19 mouse cellular contexts compared by ENCODE assay signal in the genomic region with DNA sequence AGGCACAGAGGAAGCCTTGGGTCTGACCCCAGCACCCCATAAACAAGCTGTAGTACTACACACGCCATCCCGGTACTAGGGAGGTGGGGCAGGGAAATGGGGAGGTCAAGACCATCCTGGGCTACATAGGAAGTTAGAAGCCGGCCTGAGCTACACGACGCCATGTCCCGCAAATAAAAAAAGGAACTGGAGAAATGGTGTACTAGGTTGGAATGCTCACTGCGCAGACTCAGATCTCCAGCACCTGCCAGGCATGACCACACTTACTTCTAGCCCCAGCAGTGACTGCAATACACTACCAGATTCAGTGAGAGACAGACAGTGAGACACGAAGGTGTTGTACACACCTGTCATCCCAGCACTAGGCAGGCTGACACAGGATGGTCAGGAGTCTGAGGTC. TPM values are rescaled to one million over a fixed set of nuclear protein-coding genes. Genes with fewer than 3 reads are reported as not detected.
A peak's percentile ranks its signal among the peaks of the same experiment; 100 is the strongest.
DNase-seq lines count a peak whose midpoint lies in the region; ATAC-seq lines count a peak whose summit lies in the region.
"Had no signal": no experiment of that assay in that cellular context is flagged by ENCODE, and none has a peak within 500 bp of the region (broad histone marks: within the 10 kb centered on the region; RNA-seq: fewer than 3 reads in every experiment).

No protein-coding gene starts in this region.

- H3K4me2 ChIP-seq in liver, embryonic 11.5 days: no peak overlapping the region
- H3K4me2 ChIP-seq in liver, embryonic 15.5 days: no peak overlapping the region
- no peak overlapping the region for H3K4me2 ChIP-seq in neural tube, embryonic 15.5 days
- H3K4me2 ChIP-seq: embryonic facial prominence, embryonic 13.5 days; heart, embryonic 15.5 days; hindbrain, embryonic 13.5 days; intestine, embryonic 15.5 days; midbrain, embryonic 11.5 days; neural tube, embryonic 12.5 days; stomach, embryonic 15.5 days had no signal

- H3K9ac ChIP-seq in liver, embryonic 11.5 days (ENCODE audit: low read depth, low read length): 0 out of 2 replicates have a peak overlapping the region, but pooled peaks have one; percentile 25
- H3K9ac ChIP-seq in liver, embryonic 15.5 days: no peak overlapping the region
- H3K9ac ChIP-seq in neural tube, embryonic 15.5 days (replicated peaks): no peak overlapping the region
- H3K9ac ChIP-seq: heart, embryonic 15.5 days; hindbrain, embryonic 13.5 days; intestine, embryonic 15.5 days; neural tube, embryonic 12.5 days; stomach, embryonic 15.5 days had no signal

- no peak for DNase-seq in liver, embryonic 11.5 days (ENCODE audit: low spot score)
- DNase-seq in liver: no peak
- DNase-seq in midbrain, embryonic 10.5 days (ENCODE audit: low spot score): no peak
- no peak for DNase-seq in hindbrain, embryonic 10.5 days (ENCODE audit: low spot score)
- DNase-seq: cerebellum, adult 9-10 months; kidney, adult 9 months; thymus, adult 18-20 months had no signal

- H3K4me1 ChIP-seq in liver, embryonic 11.5 days (replicated peaks; ENCODE audit: control insufficient read depth, insufficient read depth, low read length): peaks cover 9% of the 10 kb centered on the region; the same call in 1 of the 2 replicates
- peaks cover 52% of the 10 kb centered on the region for H3K4me1 ChIP-seq in liver, embryonic 15.5 days (replicated peaks)
- H3K4me1 ChIP-seq in midbrain, embryonic 10.5 days: 0 out of 2 replicates have a peak, but pooled peaks cover 3% of the 10 kb centered on the region
- H3K4me1 ChIP-seq in neural tube, embryonic 15.5 days: 0 out of 2 replicates have a peak, but pooled peaks cover 3% of the 10 kb centered on the region
- H3K4me1 ChIP-seq in hindbrain, embryonic 10.5 days (replicated peaks): peaks cover 7% of the 10 kb centered on the region
- H3K4me1 ChIP-seq: hindbrain, embryonic 13.5 days; neural tube, embryonic 12.5 days had no signal

- no peak overlapping the region; the same call in 1 of the 2 replicates for H3K27ac ChIP-seq in liver, embryonic 11.5 days (ENCODE audit: low read depth, low read length)
- H3K27ac ChIP-seq in liver, embryonic 15.5 days (replicated peaks): peak overlapping the region; percentile 62; the same call in 1 of the 2 replicates
- no peak overlapping the region for H3K27ac ChIP-seq in midbrain, embryonic 10.5 days (replicated peaks)
- no peak overlapping the region for H3K27ac ChIP-seq in neural tube, embryonic 15.5 days (replicated peaks)
- no peak overlapping the region for H3K27ac ChIP-seq in hindbrain, embryonic 10.5 days
- H3K27ac ChIP-seq: embryonic facial prominence, embryonic 13.5 days; hindbrain, embryonic 13.5 days; intestine, embryonic 15.5 days; neural tube, embryonic 12.5 days; stomach, embryonic 15.5 days had no signal

- no peaks in the 10 kb centered on the region for H3K9me3 ChIP-seq in liver, embryonic 11.5 days (ENCODE audit: control insufficient read depth, low read length)
- no peaks in the 10 kb centered on the region for H3K9me3 ChIP-seq in liver, embryonic 15.5 days (replicated peaks)
- no peaks in the 10 kb centered on the region for H3K9me3 ChIP-seq in midbrain, embryonic 10.5 days (replicated peaks)
- H3K9me3 ChIP-seq in neural tube, embryonic 15.5 days (replicated peaks): no peaks in the 10 kb centered on the region
- no peaks in the 10 kb centered on the region for H3K9me3 ChIP-seq in hindbrain, embryonic 10.5 days
- H3K9me3 ChIP-seq: embryonic facial prominence, embryonic 13.5 days; heart, embryonic 15.5 days; hindbrain, embryonic 13.5 days; intestine, embryonic 15.5 days; neural tube, embryonic 12.5 days; stomach, embryonic 15.5 days had no signal

- no peak overlapping the region for H3K4me3 ChIP-seq in liver, embryonic 11.5 days (ENCODE audit: low read depth, low read length)
- H3K4me3 ChIP-seq in liver, embryonic 15.5 days (replicated peaks): no peak overlapping the region
- H3K4me3 ChIP-seq in midbrain, embryonic 10.5 days: no peak overlapping the region
- no peak overlapping the region for H3K4me3 ChIP-seq in neural tube, embryonic 15.5 days (replicated peaks)
- no peak overlapping the region for H3K4me3 ChIP-seq in hindbrain, embryonic 10.5 days
- H3K4me3 ChIP-seq: embryonic facial prominence, embryonic 13.5 days; heart, embryonic 15.5 days; hindbrain, embryonic 13.5 days; intestine, embryonic 15.5 days; neural tube, embryonic 12.5 days; stomach, embryonic 15.5 days had no signal

- H3K27me3 ChIP-seq in liver, embryonic 11.5 days (replicated peaks; ENCODE audit: control insufficient read depth, insufficient read depth, low read length): no peaks in the 10 kb centered on the region
- H3K27me3 ChIP-seq in liver, embryonic 15.5 days: no peaks in the 10 kb centered on the region
- no peaks in the 10 kb centered on the region for H3K27me3 ChIP-seq in midbrain, embryonic 10.5 days (ENCODE audit: low read depth, poor library complexity, severe bottlenecking)
- no peaks in the 10 kb centered on the region for H3K27me3 ChIP-seq in neural tube, embryonic 15.5 days (replicated peaks)
- H3K27me3 ChIP-seq in hindbrain, embryonic 10.5 days (ENCODE audit: insufficient read depth, poor library complexity, severe bottlenecking): no peaks in the 10 kb centered on the region
- H3K27me3 ChIP-seq: embryonic facial prominence, embryonic 13.5 days; heart, embryonic 15.5 days; hindbrain, embryonic 13.5 days; intestine, embryonic 15.5 days; neural tube, embryonic 12.5 days; stomach, embryonic 15.5 days had no signal

- no peak for ATAC-seq in liver, embryonic 11.5 days (replicated peaks; ENCODE audit: low FRiP score)
- peak; percentile 39 for ATAC-seq in granulocyte monocyte progenitor cell, adult 5-6 weeks (replicated peaks; ENCODE audit: poor library complexity, severe bottlenecking)
- ATAC-seq in liver, embryonic 15.5 days (ENCODE audit: insufficient read depth): no peak
- ATAC-seq in monocyte, adult 5-6 weeks (replicated peaks; ENCODE audit: insufficient number of reproducible peaks, low FRiP score, low TSS enrichment, poor library complexity, severe bottlenecking): peak; percentile 50
- ATAC-seq in neural tube, embryonic 15.5 days (ENCODE audit: low FRiP score): no peak
- ATAC-seq: forebrain, embryonic 16.5 days; intestine, embryonic 15.5 days had no signal

- 72% methylated on average over 8 of the region's 8 CpGs for WGBS in liver, embryonic 11.5 days
- 59% methylated on average over 8 of the region's 8 CpGs for WGBS in liver, embryonic 15.5 days (ENCODE audit: insufficient replicate concordance)
- 93% methylated on average over 8 of the region's 8 CpGs for WGBS in midbrain, embryonic 10.5 days
- WGBS in neural tube, embryonic 15.5 days: 87% methylated on average over 8 of the region's 8 CpGs
- WGBS in hindbrain, embryonic 10.5 days: 88% methylated on average over 8 of the region's 8 CpGs

- H3K36me3 ChIP-seq in liver, embryonic 11.5 days (ENCODE audit: control insufficient read depth, insufficient read depth, low read length): peaks cover 7% of the 10 kb centered on the region; the same call in 1 of the 2 replicates
- peaks cover 52% of the 10 kb centered on the region for H3K36me3 ChIP-seq in liver, embryonic 15.5 days (replicated peaks)
- peaks cover 39% of the 10 kb centered on the region for H3K36me3 ChIP-seq in midbrain, embryonic 10.5 days
- H3K36me3 ChIP-seq in neural tube, embryonic 15.5 days: peaks cover 18% of the 10 kb centered on the region
- peaks cover 43% of the 10 kb centered on the region for H3K36me3 ChIP-seq in hindbrain, embryonic 10.5 days

RNA-seq across cellular contexts. Expression of a gene that starts 17.9 kb away (rescaled TPM):
- 17.7 and 19.2 TPM in 2 replicates for polyA plus RNA-seq in liver, embryonic 11.5 days (2014; fragmentation: Nextera tagmentation; extraction: Ambion mirVana)
- total RNA-seq in granulocyte monocyte progenitor cell, adult 5-6 weeks (2014; fragmentation: Nextera tagmentation): 42.4 and 43.6 TPM in 2 replicates
- 18.0 and 24.5 TPM in 2 replicates for total RNA-seq in granulocyte monocyte progenitor cell, adult 5-6 weeks (2017)
- 10.4 and 12.3 TPM in 2 replicates for polyA plus RNA-seq in liver, embryonic 15.5 days (2015; fragmentation: Nextera tagmentation; extraction: Ambion mirVana)
- 50.6 to 75.0 TPM (median 51.9 TPM) in 3 replicates for total RNA-seq in monocyte, adult 5-6 weeks (2017)
- polyA plus RNA-seq in midbrain, embryonic 10.5 days (2016; fragmentation: Nextera tagmentation; extraction: Ambion mirVana): 15.0 and 15.2 TPM in 2 replicates
- 11.7 and 12.8 TPM in 2 replicates for polyA plus RNA-seq in neural tube, embryonic 15.5 days (2015; fragmentation: Nextera tagmentation; extraction: Ambion mirVana)
- polyA plus RNA-seq in hindbrain, embryonic 10.5 days (2016; fragmentation: Nextera tagmentation; extraction: Ambion mirVana): 16.8 and 17.2 TPM in 2 replicates

RNA-seq across cellular contexts. Expression of a gene that starts 28.1 kb away (rescaled TPM):
- polyA plus RNA-seq in liver, embryonic 11.5 days (2014; fragmentation: Nextera tagmentation; extraction: Ambion mirVana): 25.1 and 33.5 TPM in 2 replicates
- total RNA-seq in granulocyte monocyte progenitor cell, adult 5-6 weeks (2014; fragmentation: Nextera tagmentation): 94.5 and 150 TPM in 2 replicates
- total RNA-seq in granulocyte monocyte progenitor cell, adult 5-6 weeks (2017): 121 and 132 TPM in 2 replicates
- 16.4 and 21.8 TPM in 2 replicates for polyA plus RNA-seq in liver, embryonic 15.5 days (2015; fragmentation: Nextera tagmentation; extraction: Ambion mirVana)
- 155 to 177 TPM (median 155 TPM) in 3 replicates for total RNA-seq in monocyte, adult 5-6 weeks (2017)
- 18.0 and 19.7 TPM in 2 replicates for polyA plus RNA-seq in midbrain, embryonic 10.5 days (2016; fragmentation: Nextera tagmentation; extraction: Ambion mirVana)
- polyA plus RNA-seq in neural tube, embryonic 15.5 days (2015; fragmentation: Nextera tagmentation; extraction: Ambion mirVana): 16.9 and 17.3 TPM in 2 replicates
- 18.5 and 21.1 TPM in 2 replicates for polyA plus RNA-seq in hindbrain, embryonic 10.5 days (2016; fragmentation: Nextera tagmentation; extraction: Ambion mirVana)

RNA-seq across cellular contexts. Expression of a gene that starts 40.5 kb away (rescaled TPM):
- 761 and 762 TPM in 2 replicates for polyA plus RNA-seq in liver, embryonic 11.5 days (2014; fragmentation: Nextera tagmentation; extraction: Ambion mirVana)
- 278 and 280 TPM in 2 replicates for total RNA-seq in granulocyte monocyte progenitor cell, adult 5-6 weeks (2014; fragmentation: Nextera tagmentation)
- 397 and 420 TPM in 2 replicates for total RNA-seq in granulocyte monocyte progenitor cell, adult 5-6 weeks (2017)
- 603 and 658 TPM in 2 replicates for polyA plus RNA-seq in liver, embryonic 15.5 days (2015; fragmentation: Nextera tagmentation; extraction: Ambion mirVana)
- total RNA-seq in monocyte, adult 5-6 weeks (2017): 250 to 253 TPM (median 251 TPM) in 3 replicates
- 702 and 747 TPM in 2 replicates for polyA plus RNA-seq in midbrain, embryonic 10.5 days (2016; fragmentation: Nextera tagmentation; extraction: Ambion mirVana)
- 559 and 600 TPM in 2 replicates for polyA plus RNA-seq in neural tube, embryonic 15.5 days (2015; fragmentation: Nextera tagmentation; extraction: Ambion mirVana)
- 681 and 705 TPM in 2 replicates for polyA plus RNA-seq in hindbrain, embryonic 10.5 days (2016; fragmentation: Nextera tagmentation; extraction: Ambion mirVana)

RNA-seq across cellular contexts. Expression of a gene that starts 47.9 kb away (rescaled TPM):
- polyA plus RNA-seq in liver, embryonic 11.5 days (2014; fragmentation: Nextera tagmentation; extraction: Ambion mirVana): 239 and 256 TPM in 2 replicates
- total RNA-seq in granulocyte monocyte progenitor cell, adult 5-6 weeks (2014; fragmentation: Nextera tagmentation): 96.6 and 105 TPM in 2 replicates
- total RNA-seq in granulocyte monocyte progenitor cell, adult 5-6 weeks (2017): 79.7 and 86.7 TPM in 2 replicates
- polyA plus RNA-seq in liver, embryonic 15.5 days (2015; fragmentation: Nextera tagmentation; extraction: Ambion mirVana): 81.3 and 84.4 TPM in 2 replicates
- total RNA-seq in monocyte, adult 5-6 weeks (2017): 83.4 to 130 TPM (median 95.9 TPM) in 3 replicates
- 233 and 276 TPM in 2 replicates for polyA plus RNA-seq in midbrain, embryonic 10.5 days (2016; fragmentation: Nextera tagmentation; extraction: Ambion mirVana)
- polyA plus RNA-seq in neural tube, embryonic 15.5 days (2015; fragmentation: Nextera tagmentation; extraction: Ambion mirVana): 134 and 148 TPM in 2 replicates
- 261 and 268 TPM in 2 replicates for polyA plus RNA-seq in hindbrain, embryonic 10.5 days (2016; fragmentation: Nextera tagmentation; extraction: Ambion mirVana)

RNA-seq across cellular contexts. Expression of a gene that starts 50.9 kb away (rescaled TPM):
- 482 and 514 TPM in 2 replicates for polyA plus RNA-seq in liver, embryonic 11.5 days (2014; fragmentation: Nextera tagmentation; extraction: Ambion mirVana)
- total RNA-seq in granulocyte monocyte progenitor cell, adult 5-6 weeks (2014; fragmentation: Nextera tagmentation): 193 and 253 TPM in 2 replicates
- 47.4 and 49.6 TPM in 2 replicates for total RNA-seq in granulocyte monocyte progenitor cell, adult 5-6 weeks (2017)
- 291 and 300 TPM in 2 replicates for polyA plus RNA-seq in liver, embryonic 15.5 days (2015; fragmentation: Nextera tagmentation; extraction: Ambion mirVana)
- total RNA-seq in monocyte, adult 5-6 weeks (2017): 26.1 to 49.8 TPM (median 29.5 TPM) in 3 replicates
- polyA plus RNA-seq in midbrain, embryonic 10.5 days (2016; fragmentation: Nextera tagmentation; extraction: Ambion mirVana): 463 and 481 TPM in 2 replicates
- polyA plus RNA-seq in neural tube, embryonic 15.5 days (2015; fragmentation: Nextera tagmentation; extraction: Ambion mirVana): 553 and 558 TPM in 2 replicates
- polyA plus RNA-seq in hindbrain, embryonic 10.5 days (2016; fragmentation: Nextera tagmentation; extraction: Ambion mirVana): 484 and 504 TPM in 2 replicates

Comparison
In these comparisons a context has a peak if more than half of its experiments do, and no peak if none do; other contexts are left out.
1. ATAC-seq: peak in granulocyte monocyte progenitor cell, adult 5-6 weeks (single experiment) and monocyte, adult 5-6 weeks (single experiment); none in liver, embryonic 11.5 days (single experiment), liver, embryonic 15.5 days (single experiment) and neural tube, embryonic 15.5 days (single experiment).